Mouse (Mus musculus): ENCODE measurements around the gene Slc35b2. TPM values are rescaled to one million over a fixed set of nuclear protein-coding genes. Genes with fewer than 3 reads are reported as not detected.
A peak's percentile ranks its signal among the peaks of the same experiment; 100 is the strongest.

The Slc35b2 gene
- polyA plus RNA-seq, 1 experiment from 2014 or later: 115 TPM

GRCm38 (mm10) chr17:45599446-45600242 lies 36.0 kb downstream of the Slc35b2 start, which contains the start of gene Slc29a1:
Slc29a1 (minus strand) TSS chr17:45599606.
- Histone ChIP-seq H3K36me3 (no peaks in the 10 kb centered on the region), H3K27ac (peak within 1 kb of the TSS; percentile 37; the same call in 1 of the 2 replicates), H3K4me3 (replicated peaks) (peak within 1 kb of the TSS; percentile 33), H3K4me2 (peak within 1 kb of the TSS; percentile 72), H3K9ac (no peak within 1 kb of the TSS), H3K9me3 (no peaks in the 10 kb centered on the region), H3K27me3 (replicated peaks) (no peaks in the 10 kb centered on the region), H3K4me1 (peaks cover 48% of the 10 kb centered on the region)
- 18% methylated on average over 30 of the region's 32 CpGs for WGBS
- peak; percentile 48 for ATAC-seq (ENCODE audit: insufficient read depth, low FRiP score, low read depth)

GRCm38 (mm10) chr17:45600267-45600666 lies 36.6 kb downstream of the Slc35b2 start:
- H3K9ac ChIP-seq: no peak overlapping the region
- H3K36me3 ChIP-seq: no peaks in the 10 kb centered on the region
- H3K4me2 ChIP-seq: no peak overlapping the region
- no peak overlapping the region for H3K4me3 ChIP-seq (replicated peaks)
- no peaks in the 10 kb centered on the region for H3K27me3 ChIP-seq (replicated peaks)
- H3K9me3 ChIP-seq: no peaks in the 10 kb centered on the region
- 70% methylated on average over 8 of the region's 8 CpGs for WGBS
- no peak overlapping the region for H3K27ac ChIP-seq
- ATAC-seq (ENCODE audit: insufficient read depth, low FRiP score, low read depth): no peak
- peaks cover 42% of the 10 kb centered on the region for H3K4me1 ChIP-seq

GRCm38 (mm10) chr17:45601325-45601724 lies 37.7 kb downstream of the Slc35b2 start:
- no peak for ATAC-seq (ENCODE audit: insufficient read depth, low FRiP score, low read depth)
- WGBS: 23% methylated on average over 22 of the region's 22 CpGs
- Histone ChIP-seq H3K27me3 (replicated peaks) (no peaks in the 10 kb centered on the region), H3K4me1 (peaks cover 31% of the 10 kb centered on the region), H3K36me3 (no peaks in the 10 kb centered on the region), H3K9me3 (no peaks in the 10 kb centered on the region), H3K4me2 (0 out of 2 replicates have a peak overlapping the region, but pooled peaks have one; percentile 17), H3K4me3 (replicated peaks) (no peak overlapping the region), H3K9ac (no peak overlapping the region), H3K27ac (no peak overlapping the region)

GRCm38 (mm10) chr17:45601877-45602304 lies 38.2 kb downstream of the Slc35b2 start, which contains the start of gene Mymx:
Mymx (minus strand) TSS chr17:45602102.
- WGBS: 52% methylated on average over 6 of the region's 6 CpGs
- no peaks in the 10 kb centered on the region for H3K27me3 ChIP-seq (replicated peaks)
- ATAC-seq (ENCODE audit: insufficient read depth, low FRiP score, low read depth): no peak
- H3K4me3 ChIP-seq (replicated peaks): no peak within 1 kb of the TSS
- no peak within 1 kb of the TSS for H3K9ac ChIP-seq
- H3K9me3 ChIP-seq: no peaks in the 10 kb centered on the region
- peaks cover 25% of the 10 kb centered on the region for H3K4me1 ChIP-seq
- 0 out of 2 replicates have a peak within 1 kb of the TSS, but pooled peaks have one; percentile 17 for H3K4me2 ChIP-seq
- no peak within 1 kb of the TSS for H3K27ac ChIP-seq
- no peaks in the 10 kb centered on the region for H3K36me3 ChIP-seq

- Histone ChIP-seq H3K27ac (no peak overlapping the region), H3K4me3 (replicated peaks) (no peak overlapping the region), H3K36me3 (no peaks in the 10 kb centered on the region), H3K27me3 (replicated peaks) (no peaks in the 10 kb centered on the region), H3K4me2 (no peak overlapping the region), H3K4me1 (peaks cover 21% of the 10 kb centered on the region), H3K9me3 (no peaks in the 10 kb centered on the region), H3K9ac (no peak overlapping the region)
- 83% methylated on average over 3 of the region's 3 CpGs for WGBS
- no peak for ATAC-seq (ENCODE audit: insufficient read depth, low FRiP score, low read depth)
Observed at GRCm38 (mm10) chr17:45602984-45603383, 39.3 kb downstream of the Slc35b2 start.

GRCm38 (mm10) chr17:45606992-45607879 lies 43.6 kb downstream of the Slc35b2 start:
- H3K4me3 ChIP-seq (replicated peaks): no peak overlapping the region
- ATAC-seq (ENCODE audit: insufficient read depth, low FRiP score, low read depth): no peak
- no peaks in the 10 kb centered on the region for H3K9me3 ChIP-seq
- H3K27me3 ChIP-seq (replicated peaks): no peaks in the 10 kb centered on the region
- H3K9ac ChIP-seq: no peak overlapping the region
- H3K27ac ChIP-seq: no peak overlapping the region
- H3K4me2 ChIP-seq: no peak overlapping the region
- WGBS: 79% methylated on average over 15 of the region's 15 CpGs
- no peaks in the 10 kb centered on the region for H3K36me3 ChIP-seq
- H3K4me1 ChIP-seq: peaks cover 2% of the 10 kb centered on the region; the same call in 1 of the 2 replicates

- Histone ChIP-seq H3K36me3 (no peaks in the 10 kb centered on the region), H3K9me3 (no peaks in the 10 kb centered on the region), H3K27me3 (replicated peaks) (no peaks in the 10 kb centered on the region), H3K4me2 (no peak overlapping the region), H3K4me1 (peaks cover 2% of the 10 kb centered on the region; the same call in 1 of the 2 replicates), H3K27ac (no peak overlapping the region), H3K9ac (no peak overlapping the region), H3K4me3 (replicated peaks) (no peak overlapping the region)
- WGBS: 86% methylated on average over 4 of the region's 4 CpGs
- ATAC-seq (ENCODE audit: insufficient read depth, low FRiP score, low read depth): no peak
Observed at GRCm38 (mm10) chr17:45608396-45608795, 44.7 kb downstream of the Slc35b2 start.

- no peak; the same call in 1 of the 2 replicates for ATAC-seq (ENCODE audit: insufficient read depth, low FRiP score, low read depth)
- Histone ChIP-seq H3K4me2 (0 out of 2 replicates have a peak overlapping the region, but pooled peaks have one; percentile 6), H3K36me3 (no peaks in the 10 kb centered on the region), H3K9ac (no peak overlapping the region), H3K27ac (peak overlapping the region; percentile 40; the same call in 1 of the 2 replicates), H3K9me3 (no peaks in the 10 kb centered on the region), H3K4me1 (peaks cover 2% of the 10 kb centered on the region; the same call in 1 of the 2 replicates), H3K4me3 (replicated peaks) (no peak overlapping the region), H3K27me3 (replicated peaks) (no peaks in the 10 kb centered on the region)
- WGBS: 32% methylated on average over 5 of the region's 5 CpGs
Observed at GRCm38 (mm10) chr17:45610144-45610866, 46.6 kb downstream of the Slc35b2 start.

- no peak overlapping the region for H3K27ac ChIP-seq
- peaks cover 2% of the 10 kb centered on the region; the same call in 1 of the 2 replicates for H3K4me1 ChIP-seq
- H3K36me3 ChIP-seq: no peaks in the 10 kb centered on the region
- H3K4me2 ChIP-seq: no peak overlapping the region
- 66% methylated on average over 8 of the region's 8 CpGs for WGBS
- ATAC-seq (ENCODE audit: insufficient read depth, low FRiP score, low read depth): no peak
- no peak overlapping the region for H3K9ac ChIP-seq
- H3K27me3 ChIP-seq (replicated peaks): no peaks in the 10 kb centered on the region
- no peak overlapping the region for H3K4me3 ChIP-seq (replicated peaks)
- H3K9me3 ChIP-seq: no peaks in the 10 kb centered on the region
Observed at GRCm38 (mm10) chr17:45612008-45612407, 48.3 kb downstream of the Slc35b2 start.

- Histone ChIP-seq H3K4me2 (no peak overlapping the region), H3K9me3 (no peaks in the 10 kb centered on the region), H3K4me1 (peaks cover 2% of the 10 kb centered on the region; the same call in 1 of the 2 replicates), H3K9ac (no peak overlapping the region), H3K4me3 (replicated peaks) (no peak overlapping the region), H3K36me3 (no peaks in the 10 kb centered on the region), H3K27ac (no peak overlapping the region), H3K27me3 (replicated peaks) (no peaks in the 10 kb centered on the region)
- 72% methylated on average over 7 of the region's 7 CpGs for WGBS
- no peak for ATAC-seq (ENCODE audit: insufficient read depth, low FRiP score, low read depth)
Observed at GRCm38 (mm10) chr17:45612921-45613320, 49.2 kb downstream of the Slc35b2 start.

GRCm38 (mm10) chr17:45616046-45616650 lies 52.5 kb downstream of the Slc35b2 start:
- no peak overlapping the region for H3K27ac ChIP-seq
- no peaks in the 10 kb centered on the region for H3K9me3 ChIP-seq
- H3K36me3 ChIP-seq: no peaks in the 10 kb centered on the region
- H3K4me2 ChIP-seq: no peak overlapping the region
- peaks cover 12% of the 10 kb centered on the region for H3K4me1 ChIP-seq
- no peak overlapping the region for H3K4me3 ChIP-seq (replicated peaks)
- no peak for ATAC-seq (ENCODE audit: insufficient read depth, low FRiP score, low read depth)
- H3K9ac ChIP-seq: no peak overlapping the region
- WGBS: 45% methylated on average over 4 of the region's 4 CpGs
- H3K27me3 ChIP-seq (replicated peaks): no peaks in the 10 kb centered on the region
